Mouse (Mus musculus) ES-E14 (cell line): ENCODE measurements around the gene Dennd4a. TPM values are rescaled to one million over a fixed set of nuclear protein-coding genes. Genes with fewer than 3 reads are reported as not detected.

ENCODE experiments used
- DNase-seq: peaks from one replicate; pipeline ENCODE4 v3.0.0-alpha.2; 2013; ENCODE audit warnings: low read depth, low spot score
- H3K27ac ChIP-seq: 2 replicates; pipeline ENCODE4 v1.5.1; 2012; ENCODE audit warnings: low read depth, mild to moderate bottlenecking, low read length, moderate library complexity, mixed read lengths; ENCODE audit not compliant: poor library complexity, insufficient read depth, severe bottlenecking
- H3K36me3 ChIP-seq: 2 replicates; pipeline ENCODE4 v1.6.1; 2012; ENCODE audit warnings: mild to moderate bottlenecking, low read length, moderate library complexity, mixed read lengths; ENCODE audit not compliant: control insufficient read depth, poor library complexity, insufficient read depth, severe bottlenecking
- H3K4me1 ChIP-seq, 2 experiments: fragments of 150-350 bp in 1 of 2; sonication (generic) in 1 of 2; 2 replicates each; pipeline ENCODE4 v1.6.1; 2012; ENCODE audit warnings: low read length in 2 of 2, mild to moderate bottlenecking in 1 of 2, mixed read lengths in 1 of 2; ENCODE audit not compliant: control insufficient read depth in 2 of 2, insufficient read depth in 2 of 2, poor library complexity in 1 of 2
- H3K4me3 ChIP-seq, 2 experiments: fragments of 150-350 bp in 1 of 2; sonication (generic) in 1 of 2; 2 replicates each; pipeline ENCODE4 v1.5.1; 2012; ENCODE audit warnings: low read length in 2 of 2, low read depth in 1 of 2, mild to moderate bottlenecking in 1 of 2, mixed read lengths in 1 of 2; ENCODE audit not compliant: insufficient read depth in 1 of 2, poor library complexity in 1 of 2, severe bottlenecking in 1 of 2
- H3K9ac ChIP-seq: 2 replicates; pipeline ENCODE4 v1.6.1; 2012; ENCODE audit warnings: low read depth, mild to moderate bottlenecking, low read length, mixed read lengths; ENCODE audit not compliant: poor library complexity, insufficient read depth, severe bottlenecking
- H3K9me3 ChIP-seq: fragments of 150-350 bp; sonication (generic); 2 replicates; pipeline ENCODE4 v1.6.1; 2012; ENCODE audit warnings: low read depth, mild to moderate bottlenecking, low read length; ENCODE audit not compliant: control insufficient read depth, insufficient read depth
- CHD2 ChIP-seq: IDR thresholded peaks from 2 replicates; pipeline ENCODE4 v1.6.1; 2014; ENCODE audit warnings: mild to moderate bottlenecking, low read depth, low read length, inconsistent platforms
- HCFC1 ChIP-seq: IDR thresholded peaks from 2 replicates; pipeline ENCODE4 v1.6.1; 2012; ENCODE audit warnings: low read length, inconsistent platforms, borderline replicate concordance; ENCODE audit not compliant: insufficient read depth
- MAFK ChIP-seq: IDR thresholded peaks from 2 replicates; pipeline ENCODE4 v1.6.1; 2014; ENCODE audit warnings: mild to moderate bottlenecking, low read depth, low read length, inconsistent platforms; ENCODE audit not compliant: insufficient read depth
- ZC3H11A ChIP-seq: IDR thresholded peaks from 2 replicates; pipeline ENCODE4 v1.6.1; 2012; ENCODE audit warnings: low read depth, mild to moderate bottlenecking, inconsistent platforms, low read length, borderline replicate concordance
- ZNF384 ChIP-seq: IDR thresholded peaks from 2 replicates; pipeline ENCODE4 v1.6.1; 2012; ENCODE audit warnings: low read depth, low read length, inconsistent platforms
- in situ Hi-C, 2 experiments: fragments of 600-800 bp; cut with MboI; formaldehyde crosslinking; loops; one replicate each; pipeline ENCODE4 v1.15.1; 2025; ENCODE audit warnings: low sequenced_read_pairs in 2 of 2, inconsistent platforms in 1 of 2; ENCODE audit not compliant: unreplicated experiment in 2 of 2
- total RNA-seq: library from RNA; depleted of rRNA; stranded (reverse); fragments of 300-350 nt; gene quantifications from 2 replicates; pipeline ENCODE4 v1.2.3, GENCODE M21; 2012

Dennd4a gene
- total RNA-seq, 1 experiment, result 3.7 TPM

DNA sequence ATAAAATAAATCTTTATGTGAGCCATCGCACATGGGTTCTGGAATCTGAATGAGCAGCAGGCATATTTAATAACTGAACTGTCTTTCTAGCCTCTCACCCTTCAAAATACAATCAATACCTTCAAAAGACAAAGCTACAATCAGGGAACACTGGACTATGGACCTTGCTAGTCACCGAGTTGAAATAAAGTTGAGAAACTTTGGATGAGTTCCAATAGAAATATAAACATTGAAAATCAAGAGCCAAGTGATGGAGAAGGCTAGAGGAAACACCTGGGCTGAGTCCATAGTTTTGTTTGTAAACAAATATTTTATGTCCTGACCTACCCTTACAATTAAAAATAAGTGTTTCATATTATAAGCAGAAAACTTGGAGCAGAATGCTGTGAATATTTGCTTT lies 102.8 kb downstream of the Dennd4a start:
- no peak for DNase-seq
- in situ Hi-C loops, result no loop called here
- Histone ChIP-seq H3K4me3 (no peak overlapping the region), H3K9ac (no peak overlapping the region), H3K36me3 (peaks cover 2% of the 10 kb centered on the region; the same call in 1 of the 2 replicates), H3K4me1 (peaks cover 0 to 1% of the 10 kb centered on the region in 2 experiments; a peak in 1 of 4 replicates), H3K27ac (no peak overlapping the region), H3K9me3 (no peaks in the 10 kb centered on the region)
- TF ChIP-seq ZC3H11A, result no peak
- TF ChIP-seq CHD2, result no peak
- TF ChIP-seq MAFK, result no peak
- no peak for TF ChIP-seq HCFC1
- no peak for TF ChIP-seq ZNF384

DNA sequence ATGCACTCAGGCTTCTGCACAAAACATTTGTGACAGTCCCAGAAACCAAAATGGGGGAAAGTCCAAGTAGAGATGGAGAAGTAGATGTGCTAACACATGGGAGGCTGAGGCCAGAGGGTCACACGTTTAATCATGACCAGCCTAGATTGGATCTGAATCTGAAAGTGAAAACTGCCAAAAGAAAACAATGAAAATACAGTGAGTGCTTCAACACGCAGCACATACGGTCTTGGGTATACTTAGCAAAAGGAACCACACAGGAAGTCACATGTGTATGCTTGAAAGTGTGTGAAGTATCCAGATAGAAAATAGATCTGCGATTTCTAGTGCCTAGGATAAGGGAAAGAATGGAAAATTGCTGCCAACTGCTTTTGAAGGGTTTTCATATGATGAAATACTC lies 103.5 kb downstream of the Dennd4a start:
- Histone ChIP-seq H3K9ac (no peak overlapping the region), H3K36me3 (peaks cover 2% of the 10 kb centered on the region; the same call in 1 of the 2 replicates), H3K4me3 (no peak overlapping the region), H3K4me1 (peaks cover 0 to 1% of the 10 kb centered on the region in 2 experiments; a peak in 1 of 4 replicates), H3K9me3 (no peaks in the 10 kb centered on the region), H3K27ac (no peak overlapping the region)
- no peak for DNase-seq
- TF ChIP-seq ZC3H11A (no peak), CHD2 (no peak), ZNF384 (no peak), HCFC1 (no peak)
- in situ Hi-C loops, result no loop called here

DNA sequence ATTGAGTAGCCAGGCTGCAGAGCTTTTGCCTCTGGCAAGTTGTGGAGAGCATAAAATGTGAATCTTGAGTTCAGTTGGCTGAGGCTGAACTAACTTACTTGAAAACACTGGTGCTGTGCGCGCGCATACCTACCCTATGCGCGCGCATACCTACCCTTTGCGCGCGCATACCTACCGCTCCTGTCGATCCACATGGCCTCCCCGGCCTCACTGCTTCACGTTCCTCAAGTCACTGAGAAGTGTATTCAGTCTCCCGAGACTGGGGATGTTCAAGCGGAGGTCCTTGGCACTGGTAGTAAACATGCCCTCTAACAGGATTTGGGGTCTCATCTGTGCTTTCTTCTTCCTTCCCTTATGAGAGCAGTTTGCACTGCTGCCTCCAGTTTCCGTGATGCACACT lies 107.4 kb downstream of the Dennd4a start:
- Histone ChIP-seq H3K4me1 (peaks cover 0 to 1% of the 10 kb centered on the region in 2 experiments; a peak in 1 of 4 replicates), H3K27ac (peak overlapping the region; percentile 55; the same call in 1 of the 2 replicates), H3K9me3 (no peaks in the 10 kb centered on the region), H3K9ac (peak overlapping the region; percentile 87), H3K4me3 (peak overlapping the region; percentile 71 to 80), H3K36me3 (no peaks in the 10 kb centered on the region)
- in situ Hi-C loops, result no loop called here
- TF ChIP-seq ZNF384 (no peak), HCFC1 (no peak), CHD2 (0 out of 2 replicates have a peak, but pooled peaks have one; percentile 57), ZC3H11A (no peak), MAFK (no peak)
- peak; percentile 87 for DNase-seq

DNA sequence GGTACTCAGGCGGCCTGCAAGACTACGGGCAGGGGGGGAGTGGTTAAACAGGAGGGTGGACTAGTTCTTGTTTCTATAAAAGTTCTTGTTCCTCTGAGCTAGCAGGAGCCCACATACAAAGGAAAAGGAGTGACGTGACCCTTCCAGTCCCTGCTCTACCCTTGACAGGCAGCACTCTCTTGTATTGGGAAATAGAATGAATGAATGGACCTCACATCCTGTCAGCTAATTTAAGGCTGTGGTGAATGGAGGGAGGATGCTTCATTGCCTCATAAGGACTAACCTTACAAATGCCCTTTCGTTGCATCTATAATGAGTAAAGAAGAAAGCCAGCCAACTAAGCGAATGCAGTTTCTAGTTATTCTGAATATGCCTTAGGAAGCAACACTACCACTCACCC lies 114.6 kb downstream of the Dennd4a start:
- no peak overlapping the region for H3K9ac ChIP-seq
- no peaks in the 10 kb centered on the region for H3K4me1 ChIP-seq
- no peak for TF ChIP-seq ZNF384
- TF ChIP-seq ZC3H11A, result no peak
- no peak for TF ChIP-seq HCFC1
- TF ChIP-seq MAFK, result no peak
- TF ChIP-seq CHD2, result no peak
- H3K36me3 ChIP-seq, result no peaks in the 10 kb centered on the region
- no peak for DNase-seq
- in situ Hi-C loops, result no loop called here
- H3K4me3 ChIP-seq, result no peak overlapping the region
- no peaks in the 10 kb centered on the region for H3K9me3 ChIP-seq
- H3K27ac ChIP-seq, result no peak overlapping the region
